Mouse (Mus musculus): ENCODE measurements around the gene Tas1r2.

Gene Tas1r2

DNA sequence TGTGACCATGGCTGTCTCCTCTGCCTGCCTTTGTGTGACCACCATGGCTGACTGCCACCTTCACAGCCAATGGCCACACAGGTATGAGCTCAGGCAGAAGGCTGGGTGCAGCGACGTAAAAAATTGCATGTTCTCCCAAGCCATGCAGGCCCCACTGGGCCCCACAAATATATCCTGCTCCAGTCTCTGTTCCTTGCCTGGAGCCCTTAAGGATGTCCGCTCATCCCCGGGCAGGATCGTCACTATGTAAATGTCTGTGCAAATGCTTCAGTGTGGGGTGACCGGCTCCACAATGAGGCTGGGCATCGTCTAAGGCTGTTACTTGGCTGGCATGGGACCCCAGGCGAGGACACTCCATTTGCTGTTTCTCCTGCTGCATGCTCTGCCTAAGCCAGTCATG, at the start of gene Tas1r2:
Gene Tas1r2, plus strand, starts transcription at position 301 of the 400 bp plus-strand sequence.
- DNase-seq (ENCODE audit: inconsistent age in 2 of 2, low spot score in 1 of 2): no peak

DNA sequence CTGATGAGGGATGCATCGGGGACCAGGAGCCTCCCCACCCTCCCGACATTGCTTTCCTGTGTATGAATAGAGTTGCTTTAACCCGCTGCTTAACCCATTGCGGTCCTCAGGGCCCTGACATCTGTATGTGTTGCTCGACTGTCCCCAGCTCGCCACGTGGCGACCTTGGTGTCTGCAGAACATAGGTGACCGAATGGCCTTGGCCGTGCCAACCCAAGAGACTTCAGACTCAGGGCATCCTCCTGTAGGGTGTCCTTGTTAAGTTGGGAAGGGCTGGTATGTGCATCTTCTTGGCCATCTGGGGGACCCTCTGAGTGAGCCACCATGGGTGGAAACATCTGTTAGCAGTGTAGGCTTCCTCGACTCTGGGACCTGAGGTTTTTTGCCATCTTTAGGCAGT, 48.1 kb upstream of the Tas1r2 start:
- DNase-seq (ENCODE audit: inconsistent age in 2 of 2, low spot score in 1 of 2): no peak

DNA sequence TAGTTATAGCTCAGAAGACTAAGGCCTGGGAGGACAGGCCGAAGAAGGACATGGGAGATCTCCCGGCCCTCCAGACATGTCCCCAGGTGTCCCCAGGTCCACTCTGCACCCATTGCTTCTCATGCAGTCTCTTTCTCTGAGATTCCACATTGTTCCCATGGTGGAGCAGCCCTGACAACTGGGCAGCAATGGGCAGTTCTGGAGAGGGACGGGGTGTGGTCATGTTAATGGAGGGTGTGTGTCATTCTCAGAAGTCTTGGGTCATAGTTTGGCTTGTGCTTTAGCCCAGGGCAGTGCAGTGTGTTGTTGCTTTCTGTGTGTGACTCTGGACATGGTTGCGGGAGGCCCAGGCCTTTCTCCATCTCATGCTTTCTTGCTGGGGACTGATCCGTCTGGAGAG, 46.6 kb upstream of the Tas1r2 start:
- peak in 1 of 2 experiments; percentile 54 for DNase-seq (ENCODE audit: inconsistent age in 2 of 2, low spot score in 1 of 2)

DNA sequence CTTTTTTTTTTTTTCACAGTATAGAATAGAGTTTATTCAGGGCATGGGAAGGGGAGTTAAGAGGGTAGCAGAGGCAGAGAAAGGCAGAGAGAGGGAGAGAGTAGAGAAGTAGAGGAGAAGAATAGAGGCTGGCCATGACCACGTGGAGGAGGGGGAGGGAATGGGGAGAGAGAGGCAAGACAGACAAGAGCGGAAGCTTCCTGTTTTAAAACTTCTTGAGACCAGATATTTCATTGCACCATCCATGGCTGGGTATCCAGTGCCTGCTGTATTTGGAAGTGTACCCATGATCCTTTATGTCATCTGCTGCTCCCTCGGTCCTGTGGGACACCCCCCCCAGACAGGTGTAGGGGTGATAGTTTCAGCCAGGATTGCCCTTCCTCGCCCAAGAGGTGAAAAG, 44.4 kb upstream of the Tas1r2 start:
- no peak for DNase-seq (ENCODE audit: inconsistent age in 2 of 2, low spot score in 1 of 2)

GRCm38 (mm10) chr4:139610954-139611353, 42.4 kb upstream of the Tas1r2 start:
- no peak for DNase-seq (ENCODE audit: inconsistent age in 2 of 2, low spot score in 1 of 2)

DNA sequence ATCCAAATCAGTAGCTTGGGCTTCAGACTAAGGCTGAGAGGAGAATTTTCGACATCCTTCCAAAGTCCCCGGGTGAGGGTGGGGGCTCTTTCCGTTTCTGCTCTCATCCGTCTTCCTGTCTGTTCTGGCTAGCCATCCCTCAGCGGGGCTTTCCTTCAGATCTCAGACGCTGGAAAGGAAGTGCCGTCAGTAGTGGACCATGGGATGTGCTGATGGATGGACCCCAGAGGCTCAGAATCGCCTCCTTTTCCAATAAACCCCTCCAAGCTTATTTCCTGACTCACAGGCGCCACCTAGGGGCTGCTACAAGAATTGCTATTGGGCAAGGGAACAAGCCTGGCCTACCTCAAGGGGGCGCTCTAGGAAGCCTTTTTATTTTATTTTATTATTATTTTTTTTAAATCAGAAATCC, 41.8 kb upstream of the Tas1r2 start:
- peak; percentile 76 to 93 for DNase-seq (ENCODE audit: inconsistent age in 2 of 2, low spot score in 1 of 2)

DNA sequence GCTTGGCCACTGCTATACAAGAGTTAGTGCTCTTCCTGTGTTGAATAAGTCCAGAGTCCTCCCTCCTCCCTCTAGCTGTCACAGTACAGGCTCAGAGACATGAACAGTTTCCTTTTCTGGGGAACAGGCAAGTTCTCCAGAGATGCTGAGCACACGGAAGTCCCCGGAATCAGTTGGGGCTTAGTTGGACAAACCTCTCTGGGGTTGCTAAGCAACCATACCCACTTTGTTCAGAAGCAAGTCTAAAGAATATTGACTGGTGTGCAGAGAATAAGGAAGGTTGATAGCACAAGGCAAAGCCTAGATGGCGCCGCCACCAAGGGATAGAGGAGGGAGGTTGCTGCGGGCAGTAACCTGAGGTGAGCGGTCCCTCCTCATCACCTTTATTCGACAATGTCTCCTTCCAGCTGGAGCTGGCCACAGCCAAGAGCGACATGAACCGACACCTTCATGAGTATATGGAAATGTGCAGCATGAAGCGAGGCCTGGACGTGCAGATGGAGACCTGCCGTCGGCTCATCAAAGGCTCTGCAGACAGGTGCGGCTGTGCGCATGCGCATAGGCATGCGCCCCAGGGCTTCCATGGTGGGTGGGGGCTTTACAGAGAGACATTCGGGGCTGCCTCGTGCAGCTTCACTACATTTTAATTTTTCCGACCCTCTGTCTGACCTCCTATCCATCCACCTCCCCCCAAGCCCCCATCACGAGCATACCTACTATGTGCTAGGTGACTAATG, 38.6 kb upstream of the Tas1r2 start:
- no peak for DNase-seq (ENCODE audit: inconsistent age in 2 of 2, low spot score in 1 of 2)

DNA sequence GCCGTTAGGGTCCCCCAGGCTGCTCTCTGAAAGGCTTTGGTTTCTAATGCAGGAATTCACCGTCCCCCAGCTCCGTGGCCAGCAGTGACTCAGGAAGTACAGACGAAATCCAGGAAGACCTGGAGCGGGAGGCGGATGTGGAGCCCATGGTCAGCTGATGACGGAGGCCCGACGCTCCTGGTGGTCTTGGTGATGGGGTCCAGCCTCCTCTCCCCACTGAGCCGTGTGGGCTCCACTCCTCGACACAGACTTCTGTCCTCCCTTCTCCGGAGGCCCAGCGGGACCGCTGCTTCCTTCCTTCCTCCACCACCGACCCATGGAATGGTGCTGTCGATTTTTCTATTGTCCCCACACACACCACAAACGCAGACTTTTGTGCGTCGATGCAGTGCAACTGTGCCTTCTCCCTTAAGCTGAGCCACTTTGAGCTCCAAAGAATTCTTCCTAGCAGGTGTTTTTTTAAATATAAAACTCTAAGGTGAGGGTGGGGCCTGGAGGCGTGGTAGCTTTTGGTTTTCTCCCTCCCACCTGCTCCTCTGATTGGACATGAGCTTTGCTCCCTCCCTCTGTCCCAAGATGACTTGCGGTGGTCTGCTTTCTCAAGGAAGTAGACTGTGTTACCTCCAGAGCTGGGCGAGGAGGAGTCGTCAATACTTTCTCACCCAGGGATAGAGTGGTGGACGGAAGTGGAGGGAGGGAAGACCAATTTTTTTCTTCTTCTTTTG, 36.9 kb upstream of the Tas1r2 start:
- DNase-seq (ENCODE audit: inconsistent age in 2 of 2, low spot score in 1 of 2): peak; percentile 51 to 81

GRCm38 (mm10) chr4:139617001-139617364, 36.4 kb upstream of the Tas1r2 start:
- no peak for DNase-seq (ENCODE audit: inconsistent age in 2 of 2, low spot score in 1 of 2)

DNA sequence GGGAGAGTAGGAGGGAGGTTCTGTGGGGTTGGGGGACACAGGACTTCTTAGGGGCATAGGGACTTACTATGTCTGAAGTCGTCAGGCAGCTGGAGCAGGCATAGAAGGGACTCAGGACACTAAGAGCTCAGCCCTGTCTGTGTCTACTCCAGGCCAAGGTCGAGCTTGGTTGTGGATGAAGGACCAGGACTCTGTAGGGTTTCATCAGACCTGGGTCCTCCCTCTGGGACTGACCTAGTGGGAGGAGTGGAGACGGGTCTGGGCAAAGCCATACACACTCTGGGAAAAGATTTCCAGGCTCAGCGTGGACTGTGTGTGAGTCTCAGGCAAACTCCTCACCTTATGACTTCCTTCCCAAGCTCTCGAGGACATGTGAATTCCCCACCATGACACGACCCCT, 33.6 kb upstream of the Tas1r2 start:
- peak in 1 of 2 experiments; percentile 75 for DNase-seq (ENCODE audit: inconsistent age in 2 of 2, low spot score in 1 of 2)

- DNase-seq (ENCODE audit: inconsistent age in 2 of 2, low spot score in 1 of 2): peak; percentile 93 to 97
These were observed 30.7 kb upstream of the Tas1r2 start, which contains the start of gene Aldh4a1 for GRCm38 (mm10) chr4:139622373-139623282. Gene Aldh4a1 (plus strand): TSS chr4:139622866.

DNA sequence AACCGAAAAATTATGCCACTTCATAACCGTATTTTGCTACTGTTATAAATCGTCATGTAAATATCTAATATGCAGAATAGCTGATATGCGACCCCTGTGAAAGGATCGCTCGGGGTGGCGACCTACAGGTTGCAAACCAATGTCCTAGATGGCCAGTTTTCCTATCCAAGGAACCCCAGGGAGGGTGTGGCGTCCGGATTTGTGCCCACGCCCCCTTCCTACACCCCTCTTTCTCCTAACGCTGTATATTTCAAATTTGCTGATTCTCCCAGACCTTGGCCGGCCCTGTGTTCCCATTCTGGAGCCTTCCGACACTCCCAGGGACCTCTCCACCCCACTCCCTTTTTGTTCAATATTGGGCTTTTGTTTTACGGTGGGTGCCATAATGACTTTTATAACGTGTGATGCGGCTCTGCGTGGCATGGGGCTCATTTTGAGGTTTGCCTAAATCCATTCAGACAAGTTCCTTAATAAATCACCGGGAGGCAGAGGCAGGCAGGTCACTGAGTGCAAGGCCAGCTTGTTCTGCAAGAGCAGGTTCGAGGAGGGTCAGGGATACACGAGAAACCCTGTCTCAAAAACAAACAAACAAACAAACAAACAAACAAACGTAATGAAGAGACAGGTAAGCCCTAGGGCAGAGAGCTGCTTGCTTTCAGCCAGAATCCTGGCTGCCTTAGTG, 29.8 kb upstream of the Tas1r2 start:
- peak in 1 of 2 experiments; percentile 65 for DNase-seq (ENCODE audit: inconsistent age in 2 of 2, low spot score in 1 of 2)

DNA sequence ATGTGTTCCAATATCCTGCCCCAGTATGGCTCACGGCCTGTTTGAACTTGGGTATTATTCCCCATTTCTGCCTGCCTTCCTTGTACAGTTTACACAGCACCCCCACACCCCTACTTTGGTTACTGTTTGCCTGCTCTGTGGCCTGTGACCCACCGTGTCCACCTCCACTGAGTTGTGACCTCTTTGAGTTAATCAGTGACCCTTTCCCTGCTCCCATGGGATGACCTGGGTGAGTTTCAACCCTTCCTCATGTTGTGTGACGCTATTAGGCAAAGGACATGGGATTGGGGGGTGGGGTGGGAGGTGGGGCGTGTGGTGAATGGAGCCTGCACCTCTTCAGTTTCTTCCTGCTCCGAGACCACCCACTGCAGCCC, 29.2 kb upstream of the Tas1r2 start:
- DNase-seq (ENCODE audit: inconsistent age in 2 of 2, low spot score in 1 of 2): peak in 1 of 2 experiments; percentile 46

DNA sequence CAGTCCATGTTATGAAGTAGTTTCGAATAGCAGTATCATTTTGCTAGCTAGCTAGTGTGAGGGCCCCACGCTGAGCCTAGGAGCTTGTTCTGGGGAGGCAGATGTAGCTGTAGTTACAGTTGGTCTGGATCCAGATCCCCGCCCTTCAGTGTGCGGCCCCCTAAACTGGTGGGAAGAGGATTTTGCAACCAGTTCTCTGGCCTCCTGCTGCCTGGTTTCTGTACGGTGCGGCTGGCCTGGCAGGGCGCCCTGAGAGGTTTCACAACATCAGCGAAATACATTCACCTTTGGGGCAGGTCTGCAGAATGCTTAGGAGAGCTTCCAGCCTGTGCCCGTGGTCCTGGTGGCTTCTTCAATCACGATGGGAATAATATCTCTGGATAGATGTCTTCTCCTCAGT, 28.6 kb upstream of the Tas1r2 start:
- DNase-seq (ENCODE audit: inconsistent age in 2 of 2, low spot score in 1 of 2): peak in 1 of 2 experiments; percentile 79

GRCm38 (mm10) chr4:139627361-139627760, 26.0 kb upstream of the Tas1r2 start:
- no peak for DNase-seq (ENCODE audit: inconsistent age in 2 of 2, low spot score in 1 of 2)

DNA sequence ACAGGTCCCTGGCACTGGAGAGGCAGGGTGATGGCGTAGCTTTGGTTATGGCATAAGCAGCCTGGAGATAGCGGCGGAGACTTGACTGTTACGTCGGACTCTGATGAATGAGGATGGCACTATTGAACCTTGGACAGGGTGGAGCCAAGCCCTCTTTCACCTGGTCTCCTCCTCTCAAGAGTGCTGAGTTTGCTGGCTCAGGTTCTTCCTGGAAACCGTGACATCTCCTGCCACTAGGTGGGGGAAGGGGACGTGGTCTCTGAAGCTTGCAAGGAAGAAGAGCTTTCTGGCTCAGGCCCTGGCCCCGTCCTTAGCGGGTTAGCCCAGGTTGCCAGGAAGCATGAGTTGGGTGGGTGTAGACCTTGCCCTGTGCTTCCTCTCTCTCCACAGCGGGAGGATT, 23.2 kb upstream of the Tas1r2 start:
- DNase-seq (ENCODE audit: inconsistent age in 2 of 2, low spot score in 1 of 2): no peak

DNA sequence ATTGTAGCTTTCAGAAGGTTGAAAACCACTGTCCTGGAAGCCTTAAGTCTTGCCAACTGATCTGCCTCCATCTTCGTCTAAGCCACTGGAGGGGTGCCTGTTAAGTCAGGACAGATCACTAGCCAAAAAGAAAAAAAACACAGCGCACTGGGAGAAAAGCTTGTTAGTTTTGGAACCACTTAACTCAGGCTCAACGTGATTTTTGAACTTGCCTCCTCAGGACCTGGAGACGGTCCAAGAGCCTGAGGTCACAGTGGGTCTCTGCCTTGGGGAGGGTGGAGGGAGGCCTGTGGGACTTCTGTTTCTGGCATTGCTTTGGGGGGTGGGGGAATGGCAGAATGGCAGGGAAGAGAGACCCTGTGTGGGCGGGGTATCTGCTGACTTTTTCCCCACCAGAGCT, 22.2 kb upstream of the Tas1r2 start:
- peak in 1 of 2 experiments; percentile 71 for DNase-seq (ENCODE audit: inconsistent age in 2 of 2, low spot score in 1 of 2)

- peak in 1 of 2 experiments; percentile 51 for DNase-seq (ENCODE audit: inconsistent age in 2 of 2, low spot score in 1 of 2)
These were observed 21.6 kb upstream of the Tas1r2 start for GRCm38 (mm10) chr4:139631569-139632253.

DNA sequence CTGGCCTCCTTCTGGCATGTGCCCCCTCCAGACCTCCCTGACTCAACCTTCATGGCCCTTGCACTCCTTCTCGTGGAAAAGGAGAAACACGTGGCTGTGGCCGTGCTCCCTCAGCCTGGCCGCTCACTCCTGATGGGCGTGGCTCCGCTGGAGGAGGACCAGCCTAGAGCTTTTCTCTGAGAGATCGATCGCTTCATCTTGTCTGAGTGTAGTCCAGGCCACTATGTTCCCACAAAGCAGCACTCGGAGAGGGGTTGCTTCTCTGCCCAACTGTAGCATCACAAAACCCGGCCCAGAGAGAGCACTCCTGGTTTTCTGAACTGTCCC, 21.1 kb upstream of the Tas1r2 start:
- DNase-seq (ENCODE audit: inconsistent age in 2 of 2, low spot score in 1 of 2): no peak

DNA sequence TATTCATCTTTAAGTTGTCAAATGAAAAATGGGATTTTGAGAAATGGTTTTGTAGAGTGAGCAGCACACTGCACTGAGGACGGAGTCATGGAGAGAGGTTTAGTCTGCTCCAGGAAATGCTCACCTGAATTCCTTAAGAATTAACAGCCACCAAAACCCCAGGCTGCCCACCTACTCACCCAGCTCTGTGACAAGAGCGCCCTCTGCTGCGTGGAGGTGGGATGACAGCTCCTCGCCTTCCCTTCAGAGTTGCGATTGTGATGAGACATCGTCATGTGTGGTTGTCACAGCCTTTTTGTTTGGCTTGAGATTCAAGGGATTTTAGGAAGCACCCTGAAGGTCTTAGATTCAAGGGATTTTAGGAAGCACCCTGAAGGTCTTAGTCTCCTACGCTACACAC, 17.0 kb upstream of the Tas1r2 start:
- peak; percentile 57 to 88 for DNase-seq (ENCODE audit: inconsistent age in 2 of 2, low spot score in 1 of 2)

Data from adrenal gland, adult (tissue).